Mouse (Mus musculus) C2C12 (cell line): Measurements from ENCODE around the gene Tmem53. TPM values are rescaled to one million over a fixed set of nuclear protein-coding genes. Genes with fewer than 3 reads are reported as not detected.

Experiments
- H3K27me3 ChIP-seq: one replicate; pipeline ENCODE4 v1.6.1; 2011; ENCODE audit not compliant: control insufficient read depth, insufficient read depth, insufficient read length
- H3K36me3 ChIP-seq: one replicate; pipeline ENCODE4 v1.6.1; 2011; ENCODE audit not compliant: control insufficient read depth, insufficient read depth
- H3K4me3 ChIP-seq: one replicate; pipeline ENCODE4 v1.5.1; 2011; ENCODE audit warnings: mild to moderate bottlenecking, control low read depth; ENCODE audit not compliant: poor library complexity, insufficient read depth, severe bottlenecking
- H3K79me2 ChIP-seq: one replicate; pipeline ENCODE4 v1.6.1; 2011; ENCODE audit not compliant: control insufficient read depth, insufficient read depth
- H3K79me3 ChIP-seq: one replicate; pipeline ENCODE4 v1.6.1; 2011; ENCODE audit warnings: low read depth, control low read depth
- H3ac ChIP-seq: one replicate; pipeline ENCODE3; 2011; ENCODE audit warnings: low read depth; ENCODE audit not compliant: control insufficient read depth, insufficient read length
- CEBPB ChIP-seq: IDR thresholded peaks from one replicate; pipeline ENCODE4 v1.6.1; 2011; ENCODE audit warnings: low read depth, mild to moderate bottlenecking, control low read depth, moderate library complexity
- CTCF ChIP-seq: IDR thresholded peaks from one replicate; pipeline ENCODE4 v1.5.1; 2011; ENCODE audit not compliant: control insufficient read depth, insufficient read depth, insufficient read length
- FOSL1 ChIP-seq: IDR thresholded peaks from one replicate; pipeline ENCODE4 v1.8.0; 2011; ENCODE audit warnings: mild to moderate bottlenecking, low read length; ENCODE audit not compliant: poor library complexity, insufficient read depth, severe bottlenecking
- MAX ChIP-seq: IDR thresholded peaks from one replicate; pipeline ENCODE4 v1.6.1; 2011; ENCODE audit warnings: mild to moderate bottlenecking, control low read depth
- MYOD1 ChIP-seq: IDR thresholded peaks from one replicate; pipeline ENCODE4 v1.6.1; 2011; ENCODE audit warnings: low read depth; ENCODE audit not compliant: control insufficient read depth, insufficient read length
- MYOG ChIP-seq: IDR thresholded peaks from one replicate; pipeline ENCODE4 v1.6.1; 2011; ENCODE audit not compliant: control insufficient read depth, insufficient read length; ENCODE audit errors: extremely low read depth
- USF1 ChIP-seq: IDR thresholded peaks from one replicate; pipeline ENCODE4 v1.6.1; 2011; ENCODE audit warnings: low read depth, mild to moderate bottlenecking, control low read depth, moderate library complexity
- polyA plus RNA-seq: library from polyadenylated mRNA; unstranded; fragments of >200 nt; fragmentation: generic; extraction: Trizol; gene quantifications from one replicate; pipeline ENCODE4 v1.2.1, GENCODE M21; 2012; ENCODE audit warnings: missing spikeins

Gene Tmem53
- polyA plus RNA-seq, 1 experiment = 3.2 TPM

DNA sequence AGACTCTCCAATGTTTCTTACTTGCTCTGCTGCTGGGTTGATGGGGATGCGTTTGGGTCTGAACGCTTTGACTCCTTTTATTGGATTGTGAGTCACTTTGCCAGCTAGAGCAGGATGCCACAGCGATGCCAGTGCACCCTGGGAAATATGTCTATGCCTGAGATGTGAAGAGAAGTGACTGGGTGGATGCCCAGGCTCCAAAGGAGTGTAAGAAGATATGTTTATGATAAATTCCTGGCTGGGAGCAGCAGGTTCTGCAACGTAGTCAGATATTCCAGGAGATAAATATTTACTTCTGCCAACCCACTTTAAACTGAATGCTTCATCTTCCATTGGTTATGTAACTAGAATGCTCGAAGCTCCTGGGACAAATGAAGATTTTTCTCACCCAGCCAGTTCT is 34.7 kb upstream of the Tmem53 start:
- no peaks in the 10 kb centered on the region for H3K79me3 ChIP-seq
- H3K79me2 ChIP-seq = no peaks in the 10 kb centered on the region
- H3K36me3 ChIP-seq = no peaks in the 10 kb centered on the region
- H3K27me3 ChIP-seq = peaks cover 18% of the 10 kb centered on the region
- no peak overlapping the region for H3ac ChIP-seq
- no peak overlapping the region for H3K4me3 ChIP-seq
- TF ChIP-seq FOSL1 = no peak
- TF ChIP-seq USF1 = no peak
- no peak for TF ChIP-seq MYOD1
- TF ChIP-seq CEBPB = no peak
- TF ChIP-seq CTCF = no peak
- TF ChIP-seq MAX = no peak
- TF ChIP-seq MYOG = no peak

DNA sequence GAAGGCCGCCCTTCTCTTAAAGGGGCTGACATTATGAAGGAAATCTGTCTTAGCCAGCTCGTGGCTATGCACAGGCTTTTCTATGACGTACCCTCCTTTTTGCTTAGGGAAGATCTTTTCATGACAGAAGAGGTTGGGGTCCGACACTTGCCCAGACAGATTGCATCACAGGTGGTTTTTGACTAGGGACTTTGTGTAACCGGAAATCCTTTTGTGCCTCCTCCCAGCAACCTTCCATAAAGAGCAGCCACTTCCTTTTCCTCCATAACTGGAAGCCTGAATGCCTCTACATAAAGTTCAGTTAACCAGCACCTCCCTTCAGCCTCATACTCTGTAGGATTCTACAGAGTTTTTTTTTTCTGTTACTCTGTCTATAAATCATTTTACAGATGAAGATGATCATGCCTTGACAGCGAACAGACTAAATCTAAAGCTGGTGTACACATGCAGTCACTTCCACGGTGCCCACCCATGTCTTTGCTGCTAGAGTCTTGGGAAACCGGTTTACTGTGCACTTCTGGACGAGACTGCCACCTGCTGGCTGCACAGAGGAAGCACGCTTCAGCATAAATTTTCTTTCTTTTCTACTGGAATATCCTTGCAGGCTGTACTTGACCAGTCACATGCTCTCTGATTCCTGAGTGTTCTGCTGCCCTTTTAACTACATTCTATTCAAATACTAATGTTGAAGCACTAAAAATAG is 33.1 kb upstream of the Tmem53 start:
- TF ChIP-seq CTCF (peak; percentile 45), CEBPB (no peak)
- Histone ChIP-seq H3K4me3 (no peak overlapping the region), H3ac (no peak overlapping the region), H3K79me2 (no peaks in the 10 kb centered on the region), H3K79me3 (no peaks in the 10 kb centered on the region), H3K36me3 (no peaks in the 10 kb centered on the region), H3K27me3 (peaks cover 18% of the 10 kb centered on the region)

DNA sequence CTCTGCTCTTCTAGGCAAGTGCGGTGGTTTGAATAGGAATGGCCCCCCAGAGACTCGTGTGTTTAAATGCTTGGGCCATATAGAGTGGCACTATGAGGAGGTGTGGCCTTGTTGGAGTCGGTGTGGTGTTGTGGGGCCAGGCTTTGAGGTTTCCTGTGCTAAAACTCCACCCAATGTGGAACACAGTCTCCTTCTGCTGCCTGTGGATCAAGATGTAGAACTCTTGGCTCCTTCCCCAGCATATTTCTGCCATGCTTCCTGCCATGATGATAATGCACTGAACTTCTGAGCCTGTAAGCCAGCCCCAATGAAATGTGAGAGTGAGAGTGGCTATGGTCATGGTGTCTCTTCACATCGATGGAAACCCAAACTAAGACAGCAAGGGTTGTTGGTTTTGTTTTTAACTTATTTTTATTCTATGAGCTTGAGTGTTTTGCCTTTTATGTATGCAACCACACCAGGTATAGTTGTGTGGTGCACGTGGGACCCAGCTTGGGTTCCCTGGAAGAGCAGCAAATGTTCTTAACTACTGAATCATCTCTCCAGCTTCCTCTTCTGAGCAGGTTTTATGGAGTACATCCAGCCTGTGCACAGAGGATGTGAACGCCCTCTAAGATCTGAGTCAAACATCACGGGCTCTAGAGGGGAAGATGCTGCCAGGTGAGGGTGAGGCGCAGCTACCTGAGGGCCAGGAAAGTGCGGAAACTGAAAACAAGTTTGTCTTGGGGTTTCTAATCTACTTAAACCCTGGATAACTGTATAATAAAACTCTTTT is 30.8 kb upstream of the Tmem53 start:
- Histone ChIP-seq H3K36me3 (no peaks in the 10 kb centered on the region), H3ac (no peak overlapping the region), H3K27me3 (peaks cover 8% of the 10 kb centered on the region), H3K79me3 (no peaks in the 10 kb centered on the region), H3K4me3 (no peak overlapping the region), H3K79me2 (no peaks in the 10 kb centered on the region)
- no peak for TF ChIP-seq CTCF
- no peak for TF ChIP-seq MYOD1
- TF ChIP-seq FOSL1 = no peak
- no peak for TF ChIP-seq CEBPB
- no peak for TF ChIP-seq MAX
- no peak for TF ChIP-seq USF1
- TF ChIP-seq MYOG = no peak

DNA sequence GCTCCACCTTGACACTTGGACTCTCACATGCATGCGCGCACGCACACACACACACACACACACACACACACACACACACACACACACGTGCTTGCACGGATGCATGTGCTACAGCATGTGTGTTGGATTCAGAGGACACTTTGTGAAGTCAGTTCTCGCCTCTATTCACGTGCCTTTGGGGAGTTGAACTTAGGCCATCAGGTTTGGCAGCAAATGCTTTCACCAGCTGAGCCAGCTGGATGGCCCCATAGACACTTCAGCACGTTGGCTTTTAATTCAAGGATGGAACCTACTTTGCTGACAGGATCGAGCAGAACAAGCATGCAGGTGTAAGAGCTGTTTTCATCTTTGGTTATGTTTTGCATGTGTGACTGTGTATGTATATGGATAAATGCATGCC is 29.9 kb upstream of the Tmem53 start:
- TF ChIP-seq FOSL1 (no peak), MYOD1 (no peak), USF1 (no peak), MYOG (no peak), CEBPB (no peak), MAX (no peak), CTCF (no peak)

DNA sequence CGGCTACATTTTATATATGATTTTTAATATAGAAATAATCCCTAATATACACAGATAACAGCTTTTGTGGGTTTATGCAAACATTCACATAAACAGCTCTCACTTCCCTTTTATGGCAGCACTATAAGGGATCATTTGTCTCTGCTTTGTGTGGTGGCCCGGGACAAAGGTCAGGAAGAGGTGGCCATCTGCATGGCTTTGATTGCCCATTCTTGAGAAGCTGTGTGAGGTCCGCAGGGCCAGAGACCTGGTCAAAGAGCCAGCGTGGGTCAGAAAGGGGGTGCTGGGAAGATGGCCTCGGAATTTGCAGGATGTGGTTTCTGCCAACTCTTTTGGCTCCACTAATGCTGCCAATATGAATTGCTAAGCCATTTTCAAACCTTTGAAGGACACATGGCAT is 28.8 kb upstream of the Tmem53 start:
- H3K36me3 ChIP-seq = no peaks in the 10 kb centered on the region
- no peak overlapping the region for H3ac ChIP-seq
- no peak overlapping the region for H3K4me3 ChIP-seq
- H3K79me3 ChIP-seq = no peaks in the 10 kb centered on the region
- H3K27me3 ChIP-seq = peaks cover 5% of the 10 kb centered on the region
- no peaks in the 10 kb centered on the region for H3K79me2 ChIP-seq
- TF ChIP-seq FOSL1 (no peak), USF1 (no peak), MYOD1 (no peak), MYOG (no peak), CTCF (no peak), MAX (no peak), CEBPB (no peak)

More for the DNA sequence above, 29.9 kb upstream of the Tmem53 start:
- Histone ChIP-seq H3K79me2 (no peaks in the 10 kb centered on the region), H3K79me3 (no peaks in the 10 kb centered on the region), H3K4me3 (no peak overlapping the region), H3ac (no peak overlapping the region), H3K36me3 (no peaks in the 10 kb centered on the region), H3K27me3 (peaks cover 8% of the 10 kb centered on the region)
